Mouse (Mus musculus) embryonic fibroblast, embryonic 13.5 days (primary cell): ENCODE measurements around the gene Schip1.

Experiments used
- CTCF ChIP-seq: IDR thresholded peaks from 2 replicates; pipeline ENCODE4 v1.5.1; 2011; ENCODE audit warnings: mild to moderate bottlenecking, control low read depth, low read length, moderate library complexity, borderline replicate concordance; ENCODE audit not compliant: insufficient read depth
- POLR2A ChIP-seq: IDR thresholded peaks from 2 replicates; pipeline ENCODE4 v1.6.1; 2011; ENCODE audit warnings: low read depth, mild to moderate bottlenecking, control low read depth, low read length, moderate library complexity

- TF ChIP-seq POLR2A, result no peak
- no peak for TF ChIP-seq CTCF
Measured at GRCm38 (mm10) chr3:68270246-68270645, 205.6 kb downstream of the Schip1 start.
